Mouse (Mus musculus): Measurements from ENCODE around the gene Olfr194.
"Not testable (repeated sequence)": the region's sequence is repeated elsewhere in the genome, so short reads cannot be mapped to it uniquely, and the experiment has no call there.

Olfr194 gene

DNA sequence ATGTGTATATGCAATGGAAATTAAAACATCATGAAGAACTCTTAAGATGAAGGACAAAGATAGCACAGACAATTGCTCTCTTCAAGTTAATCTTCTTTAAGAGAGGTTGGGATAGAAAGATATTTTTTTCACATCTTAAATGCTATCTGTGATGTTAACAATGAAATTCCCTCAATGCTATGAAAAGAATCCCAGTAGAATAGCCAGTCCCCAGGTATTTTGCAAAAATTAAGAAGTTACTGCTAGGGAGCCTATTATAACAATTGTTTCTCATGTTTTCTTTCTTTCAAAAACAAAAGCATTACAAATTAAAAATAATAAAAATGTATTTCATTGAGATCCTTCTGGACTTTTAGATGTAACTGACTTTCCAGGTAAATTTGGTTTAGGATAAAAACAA lies at the start of gene Olfr194:
Olfr194 (minus strand) TSS at position 101 of the 400 bp plus-strand sequence.
- no peak for DNase-seq (ENCODE audit: low spot score)

GRCm38 (mm10) chr16:59170354-59170753 lies 49.5 kb upstream of the Olfr194 start, which contains the start of gene Olfr196:
Gene Olfr196 (minus strand): TSS chr16:59170454.
- DNase-seq (ENCODE audit: low spot score) = no peak

- no peak for DNase-seq (ENCODE audit: low spot score)
Measured at GRCm38 (mm10) chr16:59151996-59152395, 31.1 kb upstream of the Olfr194 start.

DNA sequence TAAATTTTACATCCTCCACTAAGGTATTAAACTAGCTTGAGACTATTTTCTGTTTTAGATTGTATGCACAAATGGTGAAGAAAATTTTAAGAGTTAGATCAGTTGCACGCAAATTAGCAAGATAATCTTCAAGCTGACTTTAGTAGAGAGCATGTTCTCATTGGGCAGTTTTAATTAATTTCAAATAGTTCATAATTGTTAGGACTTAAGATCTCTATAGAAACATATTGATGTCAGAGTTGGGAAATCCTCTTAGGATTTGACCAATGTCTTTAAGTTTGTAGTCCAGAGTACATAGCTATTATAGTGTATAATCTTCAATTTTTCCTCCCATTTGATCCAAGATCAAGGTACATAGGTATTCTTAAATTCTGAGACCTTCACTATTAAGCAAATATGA lies 25.9 kb upstream of the Olfr194 start, which contains the start of gene Olfr195:
Olfr195 (plus strand) TSS at position 301 of the 400 bp plus-strand sequence.
- DNase-seq (ENCODE audit: low spot score) = no peak

- no peak for DNase-seq (ENCODE audit: low spot score)
Measured at GRCm38 (mm10) chr16:59141105-59141504, 20.2 kb upstream of the Olfr194 start.

DNA sequence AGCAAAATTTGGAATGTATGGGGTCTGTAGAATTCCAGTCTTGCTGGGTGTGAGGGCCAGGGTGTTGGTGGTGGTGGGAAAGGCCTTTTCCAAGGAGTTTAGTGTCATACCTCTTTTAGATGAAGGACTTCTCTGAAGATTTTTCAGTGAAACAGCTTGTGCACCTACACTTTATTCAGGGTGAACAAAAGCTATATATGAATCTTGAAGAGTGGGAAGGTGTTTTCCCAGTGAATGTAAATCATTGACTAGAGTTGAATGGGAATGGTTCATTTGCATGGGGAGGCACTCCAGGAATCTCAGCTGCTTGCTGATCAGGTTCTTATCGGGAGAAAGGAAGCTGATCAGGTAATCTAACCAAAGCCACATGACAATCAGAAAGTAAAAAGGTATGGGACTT lies 9.9 kb upstream of the Olfr194 start:
- DNase-seq (ENCODE audit: low spot score) = no peak

GRCm38 (mm10) chr16:59111781-59112180 lies 9.1 kb downstream of the Olfr194 start, which contains the start of gene Olfr193:
Gene Olfr193 (minus strand): TSS chr16:59111881.
- DNase-seq (ENCODE audit: low spot score) = no peak

- not testable (repeated sequence) for DNase-seq (ENCODE audit: low spot score)
Measured at GRCm38 (mm10) chr16:59108522-59108921, 12.3 kb downstream of the Olfr194 start.

GRCm38 (mm10) chr16:59105312-59105711 lies 15.6 kb downstream of the Olfr194 start:
- no peak for DNase-seq (ENCODE audit: low spot score)

DNA sequence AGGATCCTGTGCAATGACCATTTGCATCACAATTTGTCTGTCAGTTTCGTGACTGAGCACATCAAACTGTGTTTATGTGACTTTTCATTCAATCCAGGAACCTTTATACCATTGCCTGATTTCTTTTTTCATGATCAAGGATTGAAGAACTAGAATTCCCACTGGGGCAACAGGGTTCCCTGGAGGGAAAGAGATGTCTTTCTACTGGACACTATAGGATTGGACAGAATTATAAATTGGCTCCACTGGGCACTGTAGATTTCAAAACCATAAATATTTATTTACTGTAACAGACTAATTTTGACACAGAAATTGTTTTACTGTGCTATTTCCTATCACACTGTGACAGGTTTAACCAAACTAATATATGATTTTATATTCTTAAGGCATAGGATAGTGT lies 31.1 kb downstream of the Olfr194 start, which contains the start of gene Olfr191:
Olfr191 (minus strand) TSS at position 101 of the 400 bp plus-strand sequence.
- DNase-seq (ENCODE audit: low spot score) = not testable (repeated sequence)

- DNase-seq (ENCODE audit: low spot score) = not testable (repeated sequence)
Measured at GRCm38 (mm10) chr16:59081113-59081512, 39.8 kb downstream of the Olfr194 start.

GRCm38 (mm10) chr16:59077905-59078304 lies 43.0 kb downstream of the Olfr194 start, which contains the start of gene Olfr190:
Gene Olfr190 (minus strand): TSS chr16:59078005.
- no peak for DNase-seq (ENCODE audit: low spot score)

GRCm38 (mm10) chr16:59073520-59073919 lies 47.3 kb downstream of the Olfr194 start:
- no peak for DNase-seq (ENCODE audit: low spot score)

GRCm38 (mm10) chr16:59071755-59072154 lies 49.1 kb downstream of the Olfr194 start:
- DNase-seq (ENCODE audit: low spot score) = no peak
